Mouse (Mus musculus): ENCODE measurements around the gene 6030468B19Rik.

DNA sequence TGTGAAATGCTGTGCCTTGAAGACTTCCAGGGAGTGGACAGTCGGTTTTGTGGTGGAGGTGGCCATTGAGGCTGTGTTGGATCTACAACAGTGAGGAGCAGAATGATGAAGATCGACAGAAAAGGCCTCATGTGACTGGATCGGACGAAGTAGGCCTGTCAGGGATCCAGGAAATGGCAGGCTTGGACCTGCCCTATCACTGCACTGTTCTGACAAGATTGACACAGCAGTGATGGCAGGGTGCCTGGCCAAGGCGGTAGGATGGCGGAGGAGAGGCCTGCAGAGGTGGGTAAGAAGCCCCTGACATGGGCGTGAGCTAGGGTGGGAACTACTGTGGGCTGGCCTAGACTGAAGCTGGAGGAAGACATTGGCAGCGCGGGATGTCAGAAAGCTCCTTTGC is 33.1 kb upstream of the 6030468B19Rik start:
- TF ChIP-seq CTCF (IDR thresholded peaks at IDR 0.05; ENCODE audit: low read depth) (no peak), EP300 (IDR thresholded peaks at IDR 0.05; ENCODE audit: low read depth) (no peak)

Data from liver, embryonic 14.5 days (tissue).